Mouse (Mus musculus): Measurements from ENCODE around the gene Acvr1. TPM values are rescaled to one million over a fixed set of nuclear protein-coding genes. Genes with fewer than 3 reads are reported as not detected.

Acvr1 gene
- total RNA-seq, 2 experiments from 2014 or later = 0.92 TPM; not detected in 1

DNA sequence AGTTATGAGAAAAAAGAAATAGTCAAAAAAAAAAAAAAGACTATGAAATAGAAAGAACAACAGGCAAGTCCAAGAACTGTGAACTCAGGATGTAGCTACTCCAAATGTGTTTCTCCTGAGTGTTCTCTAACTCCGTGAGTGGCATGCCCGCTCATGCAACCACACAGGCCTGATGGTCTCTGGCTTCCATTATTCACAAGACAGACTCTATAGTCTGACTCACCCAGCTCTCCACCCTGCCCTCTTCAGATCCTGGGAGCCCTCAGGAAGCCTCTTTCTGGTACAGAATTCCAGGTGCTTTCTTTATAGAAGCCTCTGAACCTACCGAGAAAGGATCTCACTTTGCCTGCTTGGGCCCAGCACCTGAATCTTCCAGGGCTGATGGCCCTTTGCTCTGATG lies 81.3 kb downstream of the Acvr1 start:
- no peak for ATAC-seq (replicated peaks; ENCODE audit: low FRiP score, low TSS enrichment, poor library complexity, severe bottlenecking)

DNA sequence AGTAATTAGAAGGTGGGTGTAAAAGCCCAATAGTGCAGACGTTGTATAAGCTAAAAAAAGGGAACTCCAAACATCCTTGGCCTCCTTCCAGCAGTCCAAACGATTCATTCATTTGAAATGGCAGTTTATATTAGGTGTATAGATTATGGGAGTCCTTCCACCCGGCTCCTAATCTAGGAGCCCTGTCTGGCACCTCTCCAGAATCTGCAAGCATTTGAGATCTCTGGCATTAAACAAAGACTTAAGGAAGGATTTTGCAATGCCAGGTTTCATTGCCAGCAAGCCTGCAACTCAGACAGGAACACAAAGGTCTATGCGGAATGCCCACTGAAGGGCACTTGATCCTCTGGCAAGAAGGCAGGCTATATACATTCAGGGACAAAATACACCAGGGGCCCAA lies 81.8 kb downstream of the Acvr1 start:
- ATAC-seq (replicated peaks; ENCODE audit: low FRiP score, low TSS enrichment, poor library complexity, severe bottlenecking) = no peak

DNA sequence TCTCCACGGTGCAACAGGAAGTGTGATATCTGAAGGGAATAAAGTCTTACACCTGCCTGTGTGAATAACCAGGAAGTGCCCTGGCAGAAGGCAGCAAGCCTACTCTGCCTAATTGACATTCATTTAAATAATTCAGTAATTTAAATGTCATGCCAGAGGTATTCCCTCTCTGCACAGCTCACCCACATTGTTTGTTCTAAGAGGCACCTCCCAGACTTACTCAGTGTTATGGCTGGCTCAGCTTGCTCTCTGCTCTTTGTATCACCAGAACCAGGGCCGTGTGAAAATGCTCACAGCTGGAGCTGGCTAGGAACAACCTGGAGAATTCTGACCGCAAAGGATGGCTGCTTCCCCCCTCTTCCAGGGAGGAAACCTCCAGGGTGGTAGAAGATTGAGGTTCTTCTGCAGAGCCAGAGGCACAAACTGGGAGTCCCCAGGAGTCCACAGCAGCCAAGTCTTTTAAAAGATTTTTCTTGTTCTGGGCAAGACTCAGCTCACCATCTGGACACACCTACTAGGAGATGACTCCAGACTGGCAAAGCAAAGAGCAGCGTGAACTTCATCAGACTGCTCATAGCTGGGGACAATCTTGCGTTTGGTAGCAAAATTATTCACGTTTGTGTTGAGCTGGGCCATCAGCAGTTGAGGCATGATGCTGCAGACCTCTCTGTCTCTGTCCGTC lies 82.5 kb downstream of the Acvr1 start:
- no peak for ATAC-seq (replicated peaks; ENCODE audit: low FRiP score, low TSS enrichment, poor library complexity, severe bottlenecking)

GRCm38 (mm10) chr2:58481450-58482100 lies 85.4 kb downstream of the Acvr1 start:
- no peak for ATAC-seq (replicated peaks; ENCODE audit: low FRiP score, low TSS enrichment, poor library complexity, severe bottlenecking)

DNA sequence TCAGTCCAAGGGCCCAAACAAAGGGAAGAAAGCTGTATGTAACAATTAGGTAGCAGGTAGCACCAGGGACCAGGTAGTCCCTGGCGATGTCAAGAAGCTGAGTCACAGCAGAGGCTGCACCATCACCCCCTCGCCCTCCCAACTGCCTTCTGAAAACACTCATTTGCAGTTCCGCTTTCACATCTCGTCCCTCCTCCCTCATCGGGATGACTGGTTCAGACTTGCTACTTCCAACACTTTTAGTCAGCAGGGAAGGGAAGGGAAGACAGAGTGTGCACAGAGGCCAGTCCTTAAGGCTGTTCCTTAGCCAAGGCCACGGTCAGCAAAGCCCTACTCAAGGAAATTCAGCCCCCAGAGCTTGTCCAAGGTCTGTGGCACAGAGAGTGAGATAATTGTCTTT lies 86.2 kb downstream of the Acvr1 start:
- ATAC-seq (replicated peaks; ENCODE audit: low FRiP score, low TSS enrichment, poor library complexity, severe bottlenecking) = no peak

DNA sequence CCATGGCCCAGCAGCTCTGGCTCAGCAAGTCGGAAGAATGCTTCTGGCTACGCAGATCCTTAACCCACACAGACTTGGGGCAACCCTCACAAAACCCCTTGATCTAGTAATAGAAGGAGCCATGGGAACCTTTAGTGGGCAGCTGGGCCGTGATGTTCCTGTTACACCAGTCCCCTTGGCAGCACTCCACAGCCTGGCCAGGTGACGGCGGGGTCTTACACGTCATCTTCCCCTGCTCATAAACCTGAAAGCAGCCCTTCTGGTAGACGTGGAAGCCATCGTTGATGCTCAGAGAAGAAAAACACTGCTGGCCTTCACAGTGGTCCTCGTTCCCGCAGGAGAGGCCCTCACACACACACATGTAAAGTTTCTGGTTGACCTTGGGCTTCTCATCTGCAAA lies 87.4 kb downstream of the Acvr1 start:
- no peak for ATAC-seq (replicated peaks; ENCODE audit: low FRiP score, low TSS enrichment, poor library complexity, severe bottlenecking)

- ATAC-seq (replicated peaks; ENCODE audit: low FRiP score, low TSS enrichment, poor library complexity, severe bottlenecking) = no peak
Observed at GRCm38 (mm10) chr2:58478144-58478543, 88.8 kb downstream of the Acvr1 start.

- no peak for ATAC-seq (replicated peaks; ENCODE audit: low FRiP score, low TSS enrichment, poor library complexity, severe bottlenecking)
Observed at GRCm38 (mm10) chr2:58476956-58477715, 89.8 kb downstream of the Acvr1 start.

DNA sequence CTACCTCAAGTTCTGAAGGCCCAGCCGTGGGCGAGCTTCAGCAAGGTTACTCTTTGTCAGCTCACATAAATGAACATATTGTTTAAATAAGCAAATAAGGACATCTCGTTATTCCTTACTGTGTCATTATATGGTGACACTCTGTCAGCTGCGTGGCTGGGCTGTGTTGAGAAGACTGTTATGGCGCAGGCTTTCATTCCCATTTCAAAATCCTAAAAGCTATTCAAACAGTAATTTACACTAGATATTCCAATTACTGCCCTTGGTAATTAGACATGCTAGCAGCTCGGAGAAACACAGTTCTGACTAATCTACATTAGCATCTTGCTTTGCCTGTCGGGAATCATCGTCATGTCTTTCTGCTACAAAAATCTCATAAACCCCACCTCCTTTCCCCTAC lies 91.4 kb downstream of the Acvr1 start:
- ATAC-seq (replicated peaks; ENCODE audit: low FRiP score, low TSS enrichment, poor library complexity, severe bottlenecking) = no peak

- ATAC-seq (replicated peaks; ENCODE audit: low FRiP score, low TSS enrichment, poor library complexity, severe bottlenecking) = no peak
Observed at GRCm38 (mm10) chr2:58470290-58470689, 96.7 kb downstream of the Acvr1 start.

GRCm38 (mm10) chr2:58469816-58470215 lies 97.1 kb downstream of the Acvr1 start, which contains the start of gene Gm17409:
Gm17409 (plus strand) TSS chr2:58470116.
- no peak for ATAC-seq (replicated peaks; ENCODE audit: low FRiP score, low TSS enrichment, poor library complexity, severe bottlenecking)

- 0 out of 2 replicates have a peak, but pooled peaks have one; percentile 26 for ATAC-seq (replicated peaks; ENCODE audit: low FRiP score, low TSS enrichment, poor library complexity, severe bottlenecking)
Observed at GRCm38 (mm10) chr2:58458820-58459371, 108.1 kb downstream of the Acvr1 start.

GRCm38 (mm10) chr2:58457488-58457865 lies 109.5 kb downstream of the Acvr1 start:
- ATAC-seq (replicated peaks; ENCODE audit: low FRiP score, low TSS enrichment, poor library complexity, severe bottlenecking) = no peak

DNA sequence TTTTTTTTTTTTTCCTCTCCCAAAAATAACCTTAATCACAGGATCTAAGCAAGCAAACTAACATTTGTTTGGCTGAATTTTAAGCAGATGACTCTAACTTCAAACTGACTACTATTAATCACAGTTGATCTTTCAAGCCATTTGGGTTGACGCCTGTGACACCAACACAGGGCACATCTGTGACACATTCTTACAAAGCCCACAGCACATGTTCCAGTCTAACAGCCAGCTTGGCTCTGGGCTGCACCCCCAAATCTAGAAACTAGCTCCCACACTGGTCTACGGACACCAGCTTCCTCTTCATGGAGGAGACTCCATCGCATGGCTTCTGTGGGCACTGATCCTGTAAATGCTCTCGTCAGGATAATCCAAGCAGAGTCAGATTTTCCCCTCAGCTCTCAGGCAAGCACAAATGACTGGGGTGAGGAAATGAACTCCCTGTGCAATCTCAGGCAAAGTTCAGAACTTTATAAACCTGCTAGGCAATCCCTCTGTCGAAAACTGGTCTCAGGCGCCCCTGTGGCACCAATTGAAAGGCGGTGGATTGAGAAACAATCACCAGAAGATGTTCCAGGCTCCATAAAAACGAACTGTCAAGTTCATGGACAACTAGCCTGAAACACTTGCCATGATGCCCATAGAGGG lies 110.0 kb downstream of the Acvr1 start:
- no peak for ATAC-seq (replicated peaks; ENCODE audit: low FRiP score, low TSS enrichment, poor library complexity, severe bottlenecking)

DNA sequence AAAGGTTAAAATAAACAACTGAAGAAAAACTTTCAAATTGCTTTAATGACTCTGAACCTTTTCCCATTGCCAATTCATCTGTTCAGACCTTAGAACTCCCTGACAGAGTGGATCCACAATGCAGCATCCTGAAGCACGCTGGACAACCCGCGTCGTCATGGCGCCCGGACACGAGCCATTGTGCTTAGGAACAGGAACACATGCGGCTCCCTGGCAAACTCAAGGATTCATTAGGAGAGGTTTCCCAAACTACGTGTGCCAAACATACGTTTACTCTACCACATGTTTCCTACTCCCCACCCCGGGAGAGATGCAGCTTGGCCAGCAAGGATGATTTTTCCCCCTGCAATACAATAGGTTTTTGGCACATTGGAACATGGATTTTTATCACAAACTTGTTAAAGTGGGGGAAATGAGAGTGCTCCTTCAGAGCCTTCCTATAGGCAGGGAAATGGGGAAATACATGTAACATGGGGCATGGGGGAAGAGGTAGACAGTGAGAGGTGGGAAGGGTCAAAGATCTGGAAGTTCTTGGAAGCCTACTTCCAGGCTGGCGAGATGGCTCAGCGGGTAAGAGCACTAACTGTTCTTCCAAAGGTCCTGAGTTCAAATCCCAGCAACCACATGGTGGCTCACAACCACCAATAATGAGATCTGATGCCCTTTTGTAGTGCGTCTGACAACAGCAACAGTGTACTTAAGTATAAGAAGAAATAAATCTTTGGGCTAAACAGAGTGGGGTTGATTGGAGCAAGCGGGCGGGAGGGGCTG lies 112.7 kb downstream of the Acvr1 start:
- no peak for ATAC-seq (replicated peaks; ENCODE audit: low FRiP score, low TSS enrichment, poor library complexity, severe bottlenecking)

- no peak for ATAC-seq (replicated peaks; ENCODE audit: low FRiP score, low TSS enrichment, poor library complexity, severe bottlenecking)
Observed at GRCm38 (mm10) chr2:58447001-58447400, 120.0 kb downstream of the Acvr1 start.

DNA sequence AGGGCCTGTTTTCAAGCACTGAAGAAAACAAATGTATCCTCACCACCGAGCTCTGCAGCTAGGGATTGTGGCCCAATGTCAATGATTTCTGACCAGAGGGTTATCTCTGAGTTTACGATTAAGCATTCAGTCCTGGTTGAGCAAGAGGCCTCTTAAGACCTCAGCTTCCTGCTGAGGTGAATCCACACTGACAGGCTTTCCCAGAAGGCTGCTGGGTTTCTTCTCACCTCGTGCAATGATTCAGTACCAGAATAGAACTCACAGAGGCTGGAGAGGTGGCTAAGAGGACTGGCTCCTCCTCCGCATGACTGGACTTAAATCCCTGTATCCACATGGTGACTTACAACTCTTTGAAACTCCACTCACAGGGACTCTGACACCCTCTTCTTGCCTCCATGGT lies 123.8 kb downstream of the Acvr1 start:
- ATAC-seq (replicated peaks; ENCODE audit: low FRiP score, low TSS enrichment, poor library complexity, severe bottlenecking) = no peak

DNA sequence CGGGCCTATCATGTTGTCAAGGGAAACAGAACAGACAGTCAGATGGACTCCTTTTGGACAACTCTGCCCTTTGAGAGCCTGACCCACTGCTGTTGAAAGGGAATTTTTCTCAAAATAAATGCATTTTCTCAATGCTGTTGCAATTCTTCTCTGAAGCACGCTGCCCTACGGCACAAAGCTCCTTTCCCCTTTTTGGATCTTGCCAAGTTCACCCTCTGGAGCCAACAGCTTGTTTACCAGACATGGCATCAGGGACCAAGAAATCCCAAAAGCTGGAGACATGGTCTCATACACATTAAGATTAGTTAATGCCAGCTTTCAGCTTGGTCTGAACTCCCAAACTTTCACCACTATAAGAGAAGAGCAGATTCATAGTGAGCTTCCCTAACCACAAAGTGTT lies 130.0 kb downstream of the Acvr1 start:
- ATAC-seq (replicated peaks; ENCODE audit: low FRiP score, low TSS enrichment, poor library complexity, severe bottlenecking) = no peak

GRCm38 (mm10) chr2:58435507-58435906 lies 131.4 kb downstream of the Acvr1 start:
- ATAC-seq (replicated peaks; ENCODE audit: low FRiP score, low TSS enrichment, poor library complexity, severe bottlenecking) = no peak
